Mouse (Mus musculus) heart, postnatal 36 days (tissue): ENCODE data around the gene Fyb2. TPM values are rescaled to one million over a fixed set of nuclear protein-coding genes. Genes with fewer than 3 reads are reported as not detected.
"Not testable (repeated sequence)": the region's sequence is repeated elsewhere in the genome, so short reads cannot be mapped to it uniquely, and the experiment has no call there.

Experiments used
- DNase-seq, 2 experiments: peaks; one replicate each; pipeline ENCODE4 v3.0.0; 2021 to 2022
- intact Hi-C: fragments of 180-260 bp; cut with DNase I; formaldehyde crosslinking; loops from one replicate; pipeline ENCODE4 v1.15.1; 2025
- total RNA-seq, 2 experiments: library from RNA; stranded (reverse); gene quantifications; 2 replicates each; pipeline ENCODE4 v1.2.3; 2021

Fyb2 gene
- total RNA-seq, 2 experiments from 2014 or later: not detected

DNA sequence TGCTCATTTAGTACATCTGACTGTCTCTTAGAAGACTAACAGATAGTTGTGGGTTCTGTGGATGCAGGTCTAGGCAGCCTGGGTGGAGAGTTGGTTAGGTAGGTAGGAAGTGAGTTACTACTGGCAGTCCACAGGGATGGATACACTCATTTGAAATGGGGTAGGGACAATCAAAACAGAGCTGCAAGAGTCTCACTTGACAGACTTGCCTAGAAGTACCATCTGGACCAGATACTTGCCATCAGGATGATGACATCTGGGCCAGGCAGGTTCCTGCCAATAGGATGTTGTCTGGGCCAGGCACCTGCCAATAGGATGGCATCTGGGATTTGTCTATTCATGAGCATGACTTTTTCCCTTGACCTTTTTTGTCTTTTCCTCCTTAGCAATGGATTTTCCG lies 88.5 kb downstream of the Fyb2 start:
- intact Hi-C loops: loop anchor here (5.0 kb wide), 1 partner anchor 89 kb away; the partner anchor contains the start of gene Fyb2
- no peak for DNase-seq

DNA sequence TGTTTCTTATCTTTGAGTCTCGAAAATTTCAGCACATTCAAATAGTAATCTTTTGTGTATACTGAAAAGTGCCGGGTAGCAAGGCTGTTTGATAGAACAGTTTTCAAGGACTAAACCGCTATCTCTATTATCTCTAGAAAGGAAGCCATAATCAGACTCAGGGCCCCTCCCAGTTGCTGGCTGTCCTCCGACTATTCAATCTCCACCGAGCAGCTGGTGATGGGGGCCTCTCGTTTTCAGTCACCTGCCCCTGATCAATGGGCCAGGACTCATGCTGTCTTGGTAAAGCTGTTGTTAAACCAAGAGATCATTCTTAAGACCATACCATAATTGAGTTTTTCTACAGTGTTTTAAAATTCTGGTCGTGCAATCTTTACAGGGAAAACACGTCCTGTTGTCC lies 90.9 kb downstream of the Fyb2 start:
- intact Hi-C loops: loop anchor here (5.0 kb wide), 1 partner anchor 92 kb away; the partner anchor contains the start of gene Fyb2

DNA sequence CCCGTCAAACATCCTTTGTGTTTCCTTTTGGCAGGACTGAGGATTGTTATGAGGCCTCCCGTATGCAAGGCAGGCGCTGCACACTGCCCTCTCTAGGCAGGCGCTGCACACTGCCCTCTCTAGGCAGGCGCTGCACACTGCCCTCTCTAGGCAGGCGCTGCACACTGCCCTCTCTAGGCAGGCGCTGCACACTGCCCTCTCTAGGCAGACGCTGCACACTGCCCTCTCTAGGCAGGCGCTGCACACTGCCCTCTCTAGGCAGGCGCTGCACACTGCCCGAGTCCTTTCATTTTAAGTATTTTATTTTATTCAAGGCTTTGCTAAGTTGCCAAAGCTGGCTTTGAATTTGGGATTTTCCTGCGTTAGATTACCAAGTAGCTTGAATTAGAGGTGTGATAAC lies 91.4 kb downstream of the Fyb2 start:
- DNase-seq: not testable (repeated sequence)
- intact Hi-C loops: loop anchor here (5.0 kb wide), 1 partner anchor 92 kb away; the partner anchor contains the start of gene Fyb2

More for the DNA sequence above, 90.9 kb downstream of the Fyb2 start:
- no peak for DNase-seq

GRCm38 (mm10) chr4:105007360-105008018 lies 94.2 kb downstream of the Fyb2 start:
- DNase-seq: no peak
- intact Hi-C loops: no loop called here

DNA sequence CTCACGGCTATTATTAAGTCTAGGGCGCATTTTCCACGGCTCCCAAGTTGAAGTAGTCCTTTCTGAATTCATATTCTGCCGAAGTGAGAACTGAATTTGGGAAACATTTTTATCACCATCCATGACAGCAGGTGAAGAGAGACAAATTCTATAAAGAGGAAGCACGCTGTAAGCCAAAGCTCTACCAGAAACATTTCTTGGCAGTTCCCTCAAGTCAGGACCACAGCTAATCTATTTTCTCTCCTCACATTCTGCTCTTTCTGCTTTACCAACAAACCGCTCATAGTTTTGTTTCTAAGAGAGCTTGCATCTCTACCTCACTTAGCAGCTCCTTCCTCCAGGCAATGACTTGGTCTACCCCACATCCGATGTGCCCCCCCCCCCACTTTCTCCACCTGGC lies 100.5 kb downstream of the Fyb2 start:
- no peak for DNase-seq
- intact Hi-C loops: no loop called here

GRCm38 (mm10) chr4:105015496-105015895 lies 102.2 kb downstream of the Fyb2 start:
- intact Hi-C loops: no loop called here
- DNase-seq: no peak

- DNase-seq: no peak
- intact Hi-C loops: no loop called here
Observed at GRCm38 (mm10) chr4:105016006-105016613, 102.9 kb downstream of the Fyb2 start.

DNA sequence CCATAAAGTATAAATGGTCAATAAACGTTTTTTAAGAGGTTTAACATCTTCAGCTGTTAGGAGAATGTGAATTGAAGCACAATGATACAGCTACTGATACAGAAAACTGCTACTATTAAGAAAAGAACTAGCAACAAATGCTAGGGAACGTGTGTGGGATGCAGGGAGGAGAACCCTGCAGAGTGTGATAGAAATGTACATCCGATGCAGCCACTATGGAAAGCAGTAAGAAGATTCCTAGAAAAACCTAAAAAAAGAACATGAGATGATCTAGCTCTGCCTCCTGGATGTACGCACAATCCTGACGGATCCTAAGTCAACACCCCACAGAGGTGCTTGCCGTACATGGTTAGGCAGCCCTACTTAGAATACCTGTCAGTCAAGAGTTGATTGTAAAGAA lies 114.0 kb downstream of the Fyb2 start:
- no peak for DNase-seq
- intact Hi-C loops: no loop called here

- no peak for DNase-seq
- intact Hi-C loops: loop anchor here (5.0 kb wide), 1 partner anchor 1196 kb away; no protein-coding TSS in a partner anchor
Observed at GRCm38 (mm10) chr4:105031104-105031503, 117.8 kb downstream of the Fyb2 start.

GRCm38 (mm10) chr4:105033153-105033552 lies 119.9 kb downstream of the Fyb2 start:
- no peak for DNase-seq
- intact Hi-C loops: loop anchor here (5.0 kb wide), 1 partner anchor 1194 kb away; no protein-coding TSS in a partner anchor

DNA sequence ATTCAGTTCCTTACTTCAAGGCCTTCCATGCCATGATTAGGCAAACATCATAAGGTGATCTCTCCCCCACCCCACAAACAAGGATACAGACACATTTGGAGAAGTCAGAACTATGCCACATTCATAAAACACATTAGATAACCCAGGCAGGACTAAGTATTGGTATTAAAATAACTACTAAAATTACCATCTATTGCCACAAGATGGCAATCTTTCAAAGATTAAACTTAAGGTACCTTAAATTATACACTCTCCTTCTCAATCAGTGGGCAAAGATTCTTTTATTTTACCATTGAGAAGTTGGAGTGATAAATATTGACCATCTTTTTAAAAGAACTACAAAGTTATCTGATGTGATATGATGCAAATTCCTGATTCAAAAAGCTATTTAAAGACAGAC lies 121.0 kb downstream of the Fyb2 start:
- no peak for DNase-seq
- intact Hi-C loops: loop anchor here (2.0 to 5.0 kb wide), 2 partner anchors 89 to 1193 kb away; no protein-coding TSS in a partner anchor

DNA sequence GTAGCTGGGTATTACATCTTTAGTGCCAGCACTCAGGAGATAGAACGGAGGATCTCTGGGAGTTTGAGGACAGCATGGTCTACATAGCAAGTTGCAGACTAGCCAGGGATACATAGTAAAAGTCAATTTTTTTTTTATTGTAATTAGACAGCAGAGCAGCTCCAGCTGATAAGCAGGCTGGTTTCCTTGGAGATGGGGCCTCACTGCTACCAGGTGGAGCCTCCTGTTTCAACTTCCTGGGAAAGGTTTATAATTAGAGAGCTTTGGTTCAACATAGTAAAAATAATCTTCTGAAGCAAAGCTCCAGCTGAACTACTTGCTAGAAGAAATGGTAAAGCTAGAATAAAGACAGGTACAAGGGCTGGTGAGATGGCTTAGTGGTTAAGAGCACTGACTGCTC lies 136.8 kb downstream of the Fyb2 start:
- no peak for DNase-seq
- intact Hi-C loops: no loop called here

- intact Hi-C loops: no loop called here
- no peak for DNase-seq
Observed at GRCm38 (mm10) chr4:105051291-105051690, 138.0 kb downstream of the Fyb2 start.

Other genes with a start within 250 kb of the Fyb2 start
- gene C8b, start 147.1 kb upstream of the Fyb2 start, total RNA-seq: not detected
- not detected for gene Gm17662, start 56.1 kb upstream of the Fyb2 start, total RNA-seq
- not detected for gene C8a, start 37.1 kb upstream of the Fyb2 start, total RNA-seq
- 10 to 100 TPM; 76.0 to 78.1 TPM for gene Prkaa2, start 196.4 kb downstream of the Fyb2 start, total RNA-seq
- gene Plpp3, start 243.9 kb downstream of the Fyb2 start, total RNA-seq: 10 to 100 TPM; 66.2 to 75.1 TPM